Mouse (Mus musculus): Measurements from ENCODE around the gene Foxk1. TPM values are rescaled to one million over a fixed set of nuclear protein-coding genes. Genes with fewer than 3 reads are reported as not detected.

The Foxk1 gene
- polyA plus RNA-seq, 1 experiment, result 58.0 TPM

DNA sequence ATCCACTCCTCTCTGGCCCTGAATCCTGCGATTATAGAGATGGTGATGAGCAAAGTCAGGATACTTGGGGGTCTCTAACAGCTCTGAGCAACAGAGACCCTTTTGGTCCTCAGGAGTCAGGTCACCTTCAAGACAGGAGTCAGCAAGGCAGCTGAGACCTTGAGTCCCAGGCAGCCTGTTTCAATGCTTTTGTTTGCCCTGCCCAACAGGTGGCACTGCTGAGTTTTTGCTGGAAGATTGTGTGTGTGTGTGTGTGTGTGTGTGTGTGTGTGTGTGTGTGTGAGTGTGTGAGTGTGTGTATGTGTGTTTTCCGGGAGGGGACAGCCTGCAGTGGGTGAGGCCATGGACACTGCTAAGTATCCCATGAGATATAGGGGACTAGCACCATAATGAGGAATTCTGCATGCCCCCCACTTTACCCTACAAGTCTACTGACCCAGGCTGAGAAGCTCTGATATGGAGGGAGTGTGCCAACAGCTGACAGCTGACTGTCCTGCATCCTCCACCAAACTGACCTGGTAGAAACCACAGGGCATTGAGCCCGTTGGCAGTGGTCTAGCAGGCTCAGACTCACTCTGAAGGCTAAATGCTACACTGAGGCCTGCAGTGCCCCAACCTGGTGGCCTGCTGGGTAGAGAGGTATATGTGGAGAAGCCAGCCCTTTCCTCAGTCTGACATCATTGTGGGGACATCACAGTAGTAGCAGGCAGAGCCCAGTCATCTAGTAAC, 104.6 kb downstream of the Foxk1 start:
- 52% methylated on average over 3 of the region's 3 CpGs for WGBS
- Histone ChIP-seq H3K4me3 (ENCODE audit: low read depth, low read length) (no peak overlapping the region), H3K4me1 (ENCODE audit: control insufficient read depth, insufficient read depth, insufficient read length, low read length) (peaks cover 3% of the 10 kb centered on the region; the same call in 1 of the 2 replicates), H3K36me3 (ENCODE audit: control insufficient read depth, insufficient read depth, low read length) (no peaks in the 10 kb centered on the region), H3K27ac (ENCODE audit: insufficient read depth, low read depth, low read length) (no peak overlapping the region), H3K27me3 (ENCODE audit: control insufficient read depth, insufficient read depth, low read length) (no peaks in the 10 kb centered on the region)
- TF ChIP-seq POLR2A (IDR thresholded peaks at IDR 0.05; ENCODE audit: low read depth, low read length) (no peak), CTCF (IDR thresholded peaks at IDR 0.05; ENCODE audit: extremely low read depth, insufficient read length, insufficient replicate concordance, low read depth, low read length) (no peak)

DNA sequence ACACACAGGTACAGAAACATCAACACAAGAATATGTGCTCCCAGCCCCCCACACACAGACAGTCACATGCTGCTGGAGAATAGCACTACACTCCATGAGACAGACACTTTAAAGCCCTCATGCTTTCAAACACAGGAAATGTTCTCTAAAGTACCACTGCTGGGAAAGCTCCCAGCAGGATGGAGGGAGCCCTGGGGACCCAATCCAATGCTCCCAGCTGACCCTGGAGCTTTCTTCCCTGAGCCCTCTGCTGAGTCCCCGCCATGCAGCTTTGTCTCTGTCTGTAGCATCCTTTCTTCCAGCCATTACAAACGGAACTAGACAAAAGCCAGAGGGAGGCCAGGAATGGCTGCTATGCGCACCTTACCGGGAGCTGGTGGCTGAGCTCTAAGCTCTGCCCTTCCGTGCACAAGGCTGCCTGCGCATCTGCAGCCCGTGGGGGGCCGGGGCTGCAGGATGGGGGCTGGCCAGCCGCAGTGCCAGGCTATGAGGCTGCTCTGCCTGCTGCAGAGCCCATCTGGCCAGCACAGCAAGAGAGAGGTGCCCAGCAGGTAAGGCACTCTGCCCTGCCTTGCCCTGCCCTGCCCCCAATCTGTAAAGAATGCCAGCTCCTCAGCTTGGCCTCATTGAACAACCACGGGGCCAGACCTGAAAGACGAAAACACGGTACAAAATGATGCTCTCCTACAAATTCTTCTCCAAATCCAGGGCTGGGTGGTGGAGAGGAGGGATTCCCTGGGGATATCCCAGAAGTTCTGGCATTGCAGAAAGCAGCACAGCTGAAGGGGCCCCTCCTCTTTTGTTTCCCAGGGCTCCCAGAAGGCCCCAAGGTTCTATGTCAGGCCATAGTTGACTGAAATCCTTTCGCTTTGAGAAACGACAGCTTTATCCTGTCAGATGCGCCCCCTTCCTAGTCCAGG, 108.1 kb downstream of the Foxk1 start:
- no peak for TF ChIP-seq CTCF (IDR thresholded peaks at IDR 0.05; ENCODE audit: extremely low read depth, insufficient read length, insufficient replicate concordance, low read depth, low read length)
- no peak for TF ChIP-seq POLR2A (IDR thresholded peaks at IDR 0.05; ENCODE audit: low read depth, low read length)
- Histone ChIP-seq H3K27ac (ENCODE audit: insufficient read depth, low read depth, low read length) (no peak overlapping the region), H3K4me1 (ENCODE audit: control insufficient read depth, insufficient read depth, insufficient read length, low read length) (peaks cover 3% of the 10 kb centered on the region; the same call in 1 of the 2 replicates), H3K4me3 (ENCODE audit: low read depth, low read length) (no peak overlapping the region), H3K27me3 (ENCODE audit: control insufficient read depth, insufficient read depth, low read length) (no peaks in the 10 kb centered on the region), H3K36me3 (ENCODE audit: control insufficient read depth, insufficient read depth, low read length) (no peaks in the 10 kb centered on the region)
- WGBS, result 44% methylated on average over 15 of the region's 15 CpGs

DNA sequence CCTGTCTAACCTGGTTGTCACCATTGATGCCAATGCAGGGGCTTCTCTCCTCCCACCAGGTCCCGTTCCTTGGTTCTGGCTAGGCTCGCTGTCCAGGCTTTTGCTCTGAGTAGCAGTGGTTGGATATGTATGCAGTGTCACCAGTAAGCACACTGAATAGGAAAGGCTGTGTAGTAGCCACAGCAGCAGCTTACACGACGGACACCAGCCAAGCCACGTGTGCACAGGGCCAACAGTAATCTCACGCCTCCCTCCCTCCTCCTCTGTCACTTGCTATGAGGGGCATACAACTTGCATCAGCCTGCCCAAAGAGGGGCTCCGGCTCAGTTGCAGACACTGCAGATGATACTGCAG, 108.7 kb downstream of the Foxk1 start:
- WGBS, result 73% methylated on average over 7 of the region's 7 CpGs

More for the DNA sequence above, 108.7 kb downstream of the Foxk1 start:
- H3K4me3 ChIP-seq (ENCODE audit: low read depth, low read length), result no peak overlapping the region
- H3K27me3 ChIP-seq (ENCODE audit: control insufficient read depth, insufficient read depth, low read length), result no peaks in the 10 kb centered on the region
- peaks cover 3% of the 10 kb centered on the region; the same call in 1 of the 2 replicates for H3K4me1 ChIP-seq (ENCODE audit: control insufficient read depth, insufficient read depth, insufficient read length, low read length)
- H3K36me3 ChIP-seq (ENCODE audit: control insufficient read depth, insufficient read depth, low read length), result no peaks in the 10 kb centered on the region
- TF ChIP-seq CTCF (IDR thresholded peaks at IDR 0.05; ENCODE audit: extremely low read depth, insufficient read length, insufficient replicate concordance, low read depth, low read length) (no peak), POLR2A (IDR thresholded peaks at IDR 0.05; ENCODE audit: low read depth, low read length) (no peak)
- no peak overlapping the region for H3K27ac ChIP-seq (ENCODE audit: insufficient read depth, low read depth, low read length)

Other genes with a start within 250 kb of the Foxk1 start
- 15.0 and 37.6 TPM in 2 replicates for gene Ap5z1, start 62.4 kb downstream of the Foxk1 start, polyA plus RNA-seq (2012; rRNA removed)
- not detected in 2 replicates for gene Papolb, start 128.6 kb downstream of the Foxk1 start, polyA plus RNA-seq (2012; rRNA removed)
- 0.82 and 0.98 TPM in 2 replicates for gene Radil, start 149.6 kb downstream of the Foxk1 start, polyA plus RNA-seq (2012; rRNA removed)
- 0.13 and 0.20 TPM in 2 replicates for gene Mmd2, start 207.3 kb downstream of the Foxk1 start, polyA plus RNA-seq (2012; rRNA removed)
- 22.5 and 38.9 TPM in 2 replicates for gene Wipi2, start 226.2 kb downstream of the Foxk1 start, polyA plus RNA-seq (2012; rRNA removed)

All from small intestine, adult 2 months (tissue).